Mouse (Mus musculus): ENCODE results near the gene AK157302.
"Not testable (repeated sequence)": the region's sequence is repeated elsewhere in the genome, so short reads cannot be mapped to it uniquely, and the experiment has no call there.

Gene AK157302

DNA sequence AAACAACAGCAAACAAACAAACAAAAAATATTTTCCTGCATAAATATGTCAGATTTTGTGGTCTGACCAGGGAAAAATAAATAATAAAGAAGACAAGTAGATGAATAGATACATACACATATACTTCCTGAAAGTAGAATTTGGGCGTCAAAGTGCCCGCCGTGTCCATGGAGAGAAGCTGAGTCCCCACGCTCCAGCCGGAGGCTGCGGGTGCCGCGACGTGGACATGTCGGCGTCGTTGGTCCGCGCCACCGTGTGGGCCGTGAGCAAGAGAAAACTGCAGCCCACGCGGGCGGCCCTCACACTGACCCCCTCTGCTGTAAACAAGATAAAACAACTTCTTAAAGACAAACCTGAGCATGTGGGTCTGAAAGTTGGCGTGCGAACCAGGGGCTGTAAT lies at the start of gene AK157302:
Gene AK157302, plus strand, starts transcription at position 144 of the 400 bp plus-strand sequence.
- no peak for DNase-seq (ENCODE audit: low spot score in 2 of 2)

DNA sequence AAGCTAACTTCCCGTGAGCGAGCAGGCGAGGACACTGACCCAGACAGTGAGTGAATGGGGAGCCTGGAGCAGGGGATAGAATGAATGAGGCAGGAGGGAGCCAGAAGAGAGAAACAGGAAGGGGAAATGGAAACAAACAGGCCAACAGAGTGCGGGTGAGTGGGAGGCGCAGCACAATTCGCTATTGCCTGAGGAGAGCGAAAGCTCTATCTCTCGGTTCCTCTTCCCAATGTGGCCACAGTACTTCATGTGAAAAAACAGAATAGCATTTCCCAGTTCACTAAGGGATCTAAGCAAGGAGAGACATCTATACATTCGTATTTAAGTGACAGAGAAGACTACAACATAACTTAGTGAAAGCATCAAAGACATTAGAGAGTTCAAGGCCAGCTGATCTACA lies 48.2 kb upstream of the AK157302 start:
- no peak for DNase-seq (ENCODE audit: low spot score in 2 of 2)

DNA sequence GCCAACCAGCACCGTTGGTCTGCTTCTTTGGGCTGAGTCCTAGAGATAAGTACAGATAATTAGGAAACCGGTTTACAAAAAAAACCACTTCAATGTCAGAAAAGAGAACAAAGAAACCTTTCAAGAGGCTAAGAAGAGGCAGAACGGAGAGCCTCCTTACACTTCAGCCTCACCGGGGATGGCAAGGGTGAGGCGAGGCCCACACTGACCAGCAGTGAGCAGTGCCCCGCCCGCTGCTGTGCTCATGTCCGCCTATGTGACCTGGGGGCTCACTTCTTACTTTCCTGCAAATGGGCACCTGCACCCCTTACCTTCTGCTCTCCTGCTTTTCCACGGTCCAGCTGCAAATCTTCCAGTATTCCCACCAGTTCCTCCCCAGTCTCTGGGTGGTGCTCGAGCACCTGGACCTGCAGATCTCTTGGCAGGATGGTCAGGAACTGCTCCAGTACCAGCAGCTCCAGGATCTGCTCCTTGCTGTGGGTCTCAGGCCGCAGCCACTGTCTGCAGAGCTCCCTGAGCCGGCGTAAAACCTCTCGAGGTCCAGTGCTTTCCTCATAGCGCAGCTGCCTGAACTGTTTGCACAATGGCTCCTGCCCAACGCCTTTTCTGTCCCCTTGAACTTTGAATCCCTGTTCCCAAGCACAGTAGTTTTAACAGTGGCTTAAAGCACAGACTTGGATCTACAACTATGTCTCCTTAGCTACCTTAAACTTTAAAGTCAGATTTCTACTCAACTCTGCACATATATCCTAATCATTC lies 47.0 kb upstream of the AK157302 start:
- DNase-seq (ENCODE audit: low spot score in 2 of 2), result no peak

DNA sequence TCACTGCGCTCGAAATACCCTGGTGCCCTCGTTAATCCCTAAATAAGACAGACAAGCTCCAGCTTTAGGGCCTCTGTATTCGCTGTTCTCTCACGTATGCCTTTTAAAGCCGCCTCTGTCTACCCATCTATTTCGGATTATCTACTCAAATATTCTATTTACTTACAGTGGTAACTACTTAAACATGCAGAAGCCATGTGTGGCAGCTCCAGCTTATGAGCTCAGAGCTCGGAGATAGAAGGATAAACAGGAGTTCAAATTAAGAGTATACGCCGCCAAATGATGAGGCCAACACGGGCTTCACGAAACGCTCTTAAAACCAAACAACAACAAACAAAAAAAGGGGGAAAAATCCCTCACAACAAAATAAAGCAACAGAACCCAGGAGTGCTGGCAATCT lies 42.0 kb upstream of the AK157302 start:
- no peak for DNase-seq (ENCODE audit: low spot score in 2 of 2)

DNA sequence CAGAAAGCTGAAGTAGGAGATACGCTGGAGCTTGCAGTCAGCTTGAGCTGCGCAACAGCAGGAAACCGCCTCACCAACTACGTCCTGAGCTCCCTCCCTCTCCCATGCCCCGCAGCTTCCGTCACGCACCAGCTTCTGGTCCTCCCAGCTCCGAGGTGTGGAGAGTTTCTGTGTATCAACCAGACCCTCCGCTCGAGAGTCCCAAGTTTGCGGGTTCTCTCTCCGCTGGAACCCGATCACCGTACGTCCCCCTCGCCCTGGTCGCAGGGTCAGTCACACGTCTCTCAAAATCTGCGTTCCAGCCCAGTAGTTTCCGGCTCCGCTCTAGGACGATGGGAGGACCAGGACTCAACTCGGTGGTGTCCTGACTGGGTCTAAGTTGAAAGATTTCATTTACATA lies 41.6 kb upstream of the AK157302 start, which contains the start of gene Zscan26:
Gene Zscan26, minus strand, starts transcription at position 282 of the 400 bp plus-strand sequence.
- peak; percentile 43 to 64 for DNase-seq (ENCODE audit: low spot score in 2 of 2)

DNA sequence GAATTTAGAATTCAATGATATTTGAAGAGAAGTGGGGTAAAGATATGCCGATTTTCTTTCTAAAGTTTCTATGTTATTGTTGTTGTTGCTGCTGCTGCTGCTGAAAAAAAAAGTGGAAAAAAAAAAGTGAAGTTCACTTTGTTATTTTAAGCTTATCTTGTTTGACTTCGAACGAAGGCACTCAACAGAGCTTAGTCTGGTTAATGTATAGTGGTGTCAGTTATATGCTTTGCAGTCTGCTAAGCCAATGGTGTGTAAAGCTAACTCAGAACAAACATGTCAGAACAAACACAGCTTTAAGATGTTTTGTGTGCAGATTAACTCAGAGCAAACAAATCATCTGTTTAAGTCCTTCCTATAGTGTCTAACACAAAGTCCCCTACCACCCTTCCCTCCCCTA lies 40.9 kb upstream of the AK157302 start:
- DNase-seq (ENCODE audit: low spot score in 2 of 2), result no peak

DNA sequence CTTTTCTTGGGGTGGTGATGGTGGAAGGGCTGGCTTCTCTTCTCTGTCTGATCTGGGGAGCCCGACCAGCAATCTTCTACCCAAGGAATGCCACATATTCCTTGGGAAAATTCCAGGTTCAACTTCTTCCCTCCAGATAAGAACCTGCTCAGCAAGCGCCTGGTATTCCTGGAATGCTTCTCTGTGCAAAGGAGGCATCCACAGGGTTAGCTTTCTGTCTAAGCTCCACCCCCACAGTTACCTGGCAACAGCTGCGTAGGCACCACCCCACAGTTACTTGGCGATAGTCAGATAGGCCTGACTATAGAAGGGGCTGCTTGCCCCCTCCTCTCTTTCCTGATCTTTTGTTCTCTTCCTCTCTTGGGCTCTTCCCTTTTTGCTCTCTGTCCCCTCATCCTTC lies 38.7 kb upstream of the AK157302 start:
- no peak for DNase-seq (ENCODE audit: low spot score in 2 of 2)

DNA sequence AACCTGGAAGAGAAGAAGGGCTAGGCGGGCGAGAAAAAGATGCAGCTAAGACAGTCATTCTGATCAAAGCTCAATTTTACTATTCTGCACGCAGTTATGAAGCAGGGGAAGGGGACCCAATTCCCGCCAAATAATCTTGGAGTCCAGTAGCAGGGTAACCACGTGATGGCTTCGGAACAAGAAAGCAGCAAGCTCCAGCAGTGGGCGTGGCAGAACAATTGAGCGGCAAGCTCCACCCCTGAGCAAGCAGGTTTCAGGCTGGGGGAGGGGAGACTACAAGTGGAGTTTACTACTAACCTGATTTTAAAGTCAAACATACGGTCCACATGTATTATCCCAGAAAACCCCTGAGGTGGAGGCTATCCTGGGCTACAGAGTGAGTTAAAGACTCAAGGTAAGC lies 32.5 kb upstream of the AK157302 start:
- not testable (repeated sequence) for DNase-seq (ENCODE audit: low spot score in 2 of 2)

DNA sequence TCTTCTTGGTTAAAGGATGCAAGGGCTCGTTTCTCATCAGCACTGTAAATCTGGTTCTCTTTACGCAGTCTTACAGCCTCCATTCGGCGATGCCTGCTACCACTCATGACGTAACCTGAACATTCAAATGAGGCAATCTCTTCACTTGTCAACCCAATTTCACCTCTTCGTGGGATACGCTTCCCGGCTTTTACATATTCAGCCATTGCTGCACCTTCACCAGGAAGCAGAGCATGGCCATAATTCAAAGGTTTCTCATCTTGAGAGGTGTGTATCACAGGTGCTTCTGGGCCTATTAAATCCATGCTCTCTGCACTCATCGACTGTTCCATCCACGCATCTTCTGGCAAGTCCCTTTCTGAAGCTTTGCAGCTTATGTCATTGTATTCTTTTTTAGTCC lies 27.7 kb upstream of the AK157302 start:
- DNase-seq (ENCODE audit: low spot score in 2 of 2), result no peak

DNA sequence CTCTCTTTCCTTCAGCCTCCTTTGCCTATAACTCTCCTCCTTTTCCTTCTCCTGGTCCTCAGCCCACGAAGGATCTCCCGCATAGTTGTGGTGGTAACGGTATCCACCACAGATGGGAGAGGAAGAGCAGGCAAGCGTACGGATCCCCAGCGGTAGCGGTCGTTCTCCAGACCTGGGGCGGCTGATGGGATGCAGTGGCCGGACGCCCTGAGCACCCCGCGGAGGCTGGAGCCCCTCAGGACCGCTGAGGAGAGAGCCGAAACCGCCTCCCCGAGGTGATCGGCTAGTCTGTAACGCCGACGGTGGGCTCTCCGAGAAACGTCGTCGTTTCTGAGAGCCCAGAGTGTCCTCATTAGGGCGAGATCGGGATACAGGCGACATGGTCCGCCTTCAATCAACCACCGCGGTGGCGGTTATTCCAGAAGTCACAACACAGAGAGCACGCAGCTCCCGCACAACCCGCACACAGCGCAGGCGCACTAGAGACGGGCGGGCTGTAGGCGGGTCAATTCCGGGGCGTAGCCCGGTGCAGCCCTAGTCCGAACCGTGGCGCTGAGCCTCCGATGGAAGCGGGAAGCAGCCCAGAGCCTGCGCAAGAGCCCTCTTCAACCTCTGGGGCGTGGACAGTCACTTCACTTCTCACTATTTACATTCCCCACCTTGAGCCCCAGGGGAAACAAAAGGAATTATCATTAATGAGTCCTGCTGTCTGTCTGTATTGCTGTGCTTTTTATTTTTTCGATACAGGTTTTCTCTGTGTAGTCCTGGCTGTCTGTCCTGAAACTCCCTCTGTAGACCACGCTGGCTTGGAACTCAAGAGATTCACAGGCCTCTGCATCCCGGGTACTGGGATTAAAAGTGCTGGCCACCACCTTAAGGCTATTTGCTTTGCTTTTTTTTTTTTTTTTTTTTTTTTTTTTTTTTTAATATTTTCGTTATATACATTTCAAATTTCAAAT lies 26.7 kb upstream of the AK157302 start, which contains the start of gene Nkapl:
Gene Nkapl, minus strand, starts transcription at position 449 of the 959 bp plus-strand sequence.
- peak; percentile 43 to 63 for DNase-seq (ENCODE audit: low spot score in 2 of 2)

DNA sequence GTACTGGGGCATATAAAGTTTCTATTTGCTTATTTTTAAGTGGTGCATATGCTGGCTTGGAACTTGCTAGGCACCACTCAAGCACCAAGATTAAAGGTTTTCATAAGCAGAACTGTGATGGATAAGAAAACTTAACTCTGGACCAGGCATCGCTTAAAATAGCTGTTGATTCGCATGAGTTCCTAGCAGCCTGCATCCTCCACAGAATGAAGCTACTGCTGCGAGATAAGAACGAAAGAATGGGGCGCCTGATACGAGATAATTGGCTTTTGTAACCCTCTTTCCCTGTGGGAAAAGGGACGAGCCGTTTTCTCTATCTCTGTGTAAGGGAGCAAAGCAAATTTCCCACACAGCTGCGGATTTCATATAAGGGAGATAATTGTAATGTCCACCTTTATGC lies 25.9 kb upstream of the AK157302 start:
- no peak for DNase-seq (ENCODE audit: low spot score in 2 of 2)

DNA sequence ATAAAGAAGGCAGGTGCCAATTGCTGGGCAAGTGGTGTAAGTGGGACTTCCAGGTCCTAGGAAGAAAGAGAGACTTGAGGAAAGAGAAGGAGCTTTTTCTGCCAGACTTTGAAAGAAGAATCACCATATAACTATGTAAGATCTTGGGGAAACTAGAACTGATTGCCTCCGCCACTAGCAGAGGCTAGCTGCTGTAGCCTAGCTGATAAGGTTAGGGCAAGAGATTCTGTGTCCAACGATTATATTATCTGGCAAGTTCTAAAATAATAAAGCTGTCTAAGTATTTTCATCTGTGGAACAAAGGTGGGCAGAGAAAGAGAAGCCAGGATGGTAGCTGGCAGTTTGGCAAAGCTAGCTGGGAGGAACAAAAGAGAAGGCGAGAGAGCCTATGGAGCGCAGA lies 22.6 kb upstream of the AK157302 start:
- DNase-seq (ENCODE audit: low spot score in 2 of 2), result no peak

DNA sequence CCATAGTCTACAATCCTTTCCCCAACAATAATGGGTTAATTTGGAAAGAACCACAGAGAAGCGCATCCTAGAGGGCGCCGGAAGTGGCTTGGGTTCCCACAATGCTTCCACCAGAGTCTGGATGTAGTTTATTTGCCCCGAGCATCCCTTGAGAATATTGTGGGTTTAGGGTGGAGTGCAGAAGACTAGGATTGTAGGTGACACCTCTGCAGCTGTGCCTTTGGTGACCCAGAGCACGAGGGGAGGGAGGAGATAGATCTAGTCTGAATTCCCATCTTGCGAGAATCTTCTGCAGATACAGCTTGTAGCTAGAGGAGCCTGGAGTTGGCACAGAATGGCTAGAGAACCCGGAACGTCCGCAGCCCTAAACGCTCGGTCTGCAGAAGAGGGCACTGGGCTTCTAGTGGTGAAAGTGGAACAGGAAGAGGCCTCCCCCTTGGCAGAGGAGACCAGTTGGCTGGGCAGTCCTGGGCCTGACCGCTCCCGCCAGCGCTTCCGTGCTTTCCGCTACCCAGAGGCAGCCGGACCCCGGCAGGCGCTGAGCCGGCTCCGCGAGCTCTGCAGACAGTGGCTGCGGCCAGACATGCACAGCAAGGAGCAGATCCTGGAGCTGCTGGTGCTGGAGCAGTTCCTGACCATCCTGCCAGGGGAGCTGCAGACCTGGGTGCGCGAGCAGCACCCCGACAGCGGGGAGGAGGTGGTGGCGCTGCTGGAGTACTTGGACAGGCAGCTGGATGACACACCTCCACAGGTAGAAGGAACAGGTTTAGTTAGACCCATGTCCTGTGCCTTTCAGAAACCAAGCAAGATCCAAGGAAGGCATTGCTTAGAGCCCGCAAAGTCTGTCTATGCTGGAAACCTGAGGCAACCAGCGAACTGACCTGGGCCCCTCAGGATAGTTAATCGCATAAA lies 16.0 kb upstream of the AK157302 start, which contains the start of the genes Zkscan4 and Gm10065:
Gene Zkscan4, plus strand, starts transcription at position 149 of the 912 bp plus-strand sequence.
Gene Gm10065, minus strand, starts transcription at position 683 of the 912 bp plus-strand sequence.
- DNase-seq (ENCODE audit: low spot score in 2 of 2), result peak; percentile 23 to 64

DNA sequence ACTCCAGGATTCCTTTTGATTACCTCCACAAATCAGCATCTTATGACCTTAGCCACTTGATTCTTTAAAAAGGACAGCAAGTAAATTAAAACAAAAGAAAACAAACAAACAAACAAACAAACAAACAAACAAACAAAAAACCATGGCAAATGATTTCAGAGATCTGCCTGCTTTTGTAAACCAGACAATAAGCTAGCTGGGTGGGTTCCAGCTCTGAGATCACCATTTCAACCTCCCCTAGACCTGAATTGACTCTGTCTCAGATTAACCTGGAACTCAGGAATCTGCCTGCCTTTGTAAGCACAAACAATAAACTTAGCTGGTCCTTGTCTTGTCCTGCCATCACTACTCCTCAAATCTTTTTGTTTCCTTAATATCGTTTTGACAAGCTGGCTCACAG lies 8.1 kb upstream of the AK157302 start:
- DNase-seq (ENCODE audit: low spot score in 2 of 2), result no peak

DNA sequence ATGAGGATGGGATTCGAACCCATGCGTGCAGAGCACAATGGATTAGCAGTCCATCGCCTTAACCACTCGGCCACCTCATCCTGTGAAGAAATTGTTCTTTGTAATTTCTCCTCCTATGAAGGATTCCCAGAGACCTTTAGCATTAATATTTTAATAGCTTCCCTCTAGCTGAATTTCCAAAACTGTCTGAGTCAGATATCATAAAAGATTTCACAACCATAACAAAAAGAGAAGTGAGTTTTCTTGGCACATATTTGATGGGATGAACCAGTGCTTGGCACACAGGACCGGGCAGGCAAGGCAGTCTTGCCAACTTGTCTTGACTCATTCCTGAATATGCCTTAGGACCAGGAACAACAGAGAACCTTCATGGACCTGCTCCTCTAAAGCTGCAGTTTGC lies 2.2 kb upstream of the AK157302 start:
- no peak for DNase-seq (ENCODE audit: low spot score in 2 of 2)

DNA sequence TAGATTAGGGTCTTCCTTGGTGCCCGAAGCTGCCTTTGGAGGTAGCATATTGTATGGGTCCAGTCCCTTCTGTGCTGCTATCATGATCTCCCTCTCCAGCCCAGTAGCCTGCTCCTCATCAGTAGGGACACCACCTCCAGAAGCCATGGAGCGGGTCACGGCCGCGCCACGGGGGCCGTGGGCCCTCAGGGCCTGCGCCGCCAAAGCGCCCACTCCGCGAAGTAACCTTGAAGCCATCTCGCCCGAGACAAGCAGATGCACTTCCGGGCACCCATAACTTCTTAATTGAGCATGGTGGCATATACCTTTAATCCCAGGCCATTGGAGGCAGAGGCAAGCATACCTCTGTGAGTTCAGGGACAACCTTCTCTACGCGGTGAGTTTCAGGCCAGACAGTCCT lies 6.2 kb downstream of the AK157302 start, which contains the start of gene Gm11273:
Gene Gm11273, minus strand, starts transcription at position 237 of the 400 bp plus-strand sequence.
- not testable (repeated sequence) for DNase-seq (ENCODE audit: low spot score in 2 of 2)

DNA sequence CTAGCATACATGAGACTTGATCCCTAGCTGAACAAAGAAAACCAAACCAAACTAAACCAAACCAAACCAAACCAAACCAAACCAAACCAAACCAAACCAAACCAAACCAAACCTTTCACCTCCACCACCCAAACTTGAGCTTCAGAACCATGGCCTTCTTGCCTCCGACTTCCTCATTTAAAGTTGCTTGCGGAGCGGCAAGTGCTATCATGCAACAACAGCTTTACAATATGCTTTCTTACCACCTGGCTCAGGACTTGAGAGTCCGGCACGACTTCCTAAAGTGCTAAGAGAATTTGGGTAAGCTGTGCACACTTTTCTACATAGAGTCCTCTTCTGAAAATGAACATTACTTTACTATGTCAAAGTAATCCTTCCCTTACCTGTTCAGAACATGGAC lies 7.3 kb downstream of the AK157302 start:
- DNase-seq (ENCODE audit: low spot score in 2 of 2), result no peak

DNA sequence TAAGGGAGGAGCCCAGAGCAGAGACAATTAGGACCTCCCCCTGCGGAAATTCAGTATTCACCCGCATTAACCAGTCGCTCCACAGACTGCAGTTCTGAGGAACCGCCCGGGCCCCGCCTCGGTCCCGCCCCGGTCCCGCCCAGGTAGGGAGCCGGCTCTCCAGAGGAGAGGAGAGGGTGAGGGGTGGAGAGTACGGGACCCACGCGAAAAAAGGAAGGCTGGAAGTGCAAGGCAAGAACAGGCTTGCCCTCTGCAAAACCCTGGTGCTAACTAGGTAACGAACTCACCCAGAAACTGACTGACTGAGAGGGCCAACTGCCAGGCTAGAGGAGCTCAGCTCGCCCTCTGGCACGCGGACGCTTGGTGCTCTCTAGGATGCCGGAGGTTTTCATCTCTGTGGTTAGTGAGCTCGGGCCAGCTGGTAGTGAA lies 11.2 kb downstream of the AK157302 start:
- DNase-seq (ENCODE audit: low spot score in 2 of 2), result peak; percentile 36 to 72

DNA sequence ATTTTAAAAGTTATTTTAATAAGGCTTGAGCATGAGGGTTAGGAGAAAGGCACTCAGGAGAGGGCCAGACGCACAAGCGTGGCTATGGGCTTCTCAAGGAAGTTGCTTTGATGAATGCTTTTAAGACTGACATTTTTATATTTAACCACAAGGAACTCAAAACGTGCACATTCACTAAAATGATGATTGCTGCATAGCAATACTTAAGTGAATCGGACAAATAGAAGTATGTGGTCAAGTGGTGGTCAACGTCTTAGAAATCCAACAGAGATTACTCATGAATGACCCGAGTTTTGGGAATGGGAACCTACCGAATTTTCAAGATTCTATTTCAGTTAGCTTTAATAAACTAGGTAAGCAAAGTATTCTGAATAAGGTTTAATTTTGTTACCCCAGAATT lies 35.1 kb downstream of the AK157302 start:
- DNase-seq (ENCODE audit: low spot score in 2 of 2), result no peak

DNA sequence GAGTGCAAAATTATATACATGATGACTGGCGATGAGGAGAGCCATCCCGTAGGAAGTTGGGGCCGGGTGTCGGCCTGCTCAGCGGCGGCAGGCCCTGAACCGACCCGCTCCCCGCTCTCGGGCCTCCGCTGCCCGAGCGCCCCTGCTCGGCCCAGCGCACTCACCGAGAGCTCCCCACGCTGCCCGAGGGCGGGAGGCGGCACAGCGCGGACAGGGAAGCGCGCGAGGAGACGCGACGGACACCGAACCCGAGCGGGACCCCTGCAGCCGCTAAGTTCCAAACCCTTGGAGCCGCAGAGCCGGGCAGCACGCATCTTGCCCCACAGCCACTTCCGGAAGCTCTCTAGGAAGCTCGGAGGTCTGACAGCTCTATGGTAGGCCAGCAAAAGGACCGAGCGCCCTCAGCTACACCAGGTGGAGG lies 35.8 kb downstream of the AK157302 start, which contains the start of gene Zkscan8:
Gene Zkscan8, minus strand, starts transcription at position 340 of the 421 bp plus-strand sequence.
- DNase-seq (ENCODE audit: low spot score in 2 of 2), result peak; percentile 69 to 79

DNA sequence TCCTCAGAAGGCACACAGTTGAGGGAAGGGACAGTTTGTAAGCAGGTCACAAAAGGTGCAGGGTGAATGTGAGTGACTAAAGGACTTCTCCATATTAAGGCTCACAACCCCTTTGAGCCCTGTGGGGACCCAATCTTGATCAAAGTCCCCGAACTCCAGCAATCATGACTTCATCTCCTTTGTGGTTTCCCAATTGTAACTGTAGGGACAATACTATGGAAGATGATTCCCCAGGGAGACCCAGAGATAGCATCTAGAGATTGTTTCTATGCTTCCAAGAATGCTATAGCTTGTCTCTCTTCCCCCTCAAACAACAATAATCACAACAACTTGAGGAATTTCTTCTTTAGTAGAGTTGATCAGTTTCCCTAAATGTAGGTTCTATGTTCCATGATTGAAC lies 47.7 kb downstream of the AK157302 start, which contains the start of gene Olfr1366:
Gene Olfr1366, minus strand, starts transcription at position 101 of the 400 bp plus-strand sequence.
- no peak for DNase-seq (ENCODE audit: low spot score in 2 of 2)
